Mouse (Mus musculus): Measurements from ENCODE around the gene Zfr2.
"Not testable (repeated sequence)": the region's sequence is repeated elsewhere in the genome, so short reads cannot be mapped to it uniquely, and the experiment has no call there.

Zfr2 gene

DNA sequence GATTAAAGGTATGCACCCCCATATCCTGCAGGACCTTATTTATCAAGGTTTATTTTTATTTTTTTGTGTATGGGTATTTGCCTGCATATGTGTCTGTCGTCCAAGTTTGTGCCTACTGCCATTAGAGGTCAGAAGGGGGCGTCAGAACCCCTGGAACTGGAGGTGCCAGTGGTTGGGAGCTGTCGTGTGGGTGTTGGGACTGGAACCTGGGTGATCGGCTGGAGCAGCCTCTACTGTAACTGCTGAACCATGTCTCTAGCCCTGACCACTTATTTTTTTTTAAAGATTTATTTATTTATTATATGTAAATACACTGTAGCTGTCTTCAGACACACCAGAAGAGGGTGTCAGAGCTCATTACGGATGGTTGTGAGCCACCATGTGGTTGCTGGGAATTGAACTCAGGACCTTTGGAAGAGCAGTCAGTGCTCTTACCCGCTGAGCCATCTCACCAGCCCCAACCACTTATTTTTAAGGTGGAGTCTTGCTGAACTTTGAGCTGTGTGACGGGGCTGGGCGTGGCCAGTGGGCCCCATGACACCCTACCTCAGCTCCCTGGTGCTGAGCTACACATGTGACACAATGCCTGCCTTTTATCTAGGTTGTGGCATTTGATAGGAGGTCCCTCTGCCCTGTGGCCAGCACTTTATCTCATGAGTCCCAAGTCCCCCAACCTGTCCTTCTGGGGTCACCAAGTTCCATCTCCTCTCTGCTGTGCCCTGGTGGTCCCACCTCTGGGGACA is 29.8 kb upstream of the Zfr2 start:
- DNase-seq (ENCODE audit: low spot score) = no peak

DNA sequence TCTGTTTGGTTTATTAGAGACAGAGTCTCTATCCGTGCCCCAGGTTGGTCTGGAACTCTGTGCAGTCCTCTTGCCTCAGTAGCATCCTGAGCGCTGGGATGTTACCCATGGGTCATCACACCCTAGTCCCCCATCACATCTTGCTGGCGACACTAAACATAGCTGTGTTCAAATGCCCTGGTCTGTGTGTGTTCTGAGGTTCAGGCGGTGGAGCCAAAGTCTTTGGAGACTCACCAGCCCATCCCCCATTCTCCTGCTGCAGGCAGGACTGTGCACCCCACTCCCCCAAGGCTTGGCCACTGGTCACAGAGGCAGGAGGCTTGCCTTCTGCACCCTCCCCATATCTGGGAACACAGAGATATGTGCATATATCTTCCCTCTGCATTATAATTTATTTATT is 28.8 kb upstream of the Zfr2 start:
- DNase-seq (ENCODE audit: low spot score) = no peak

DNA sequence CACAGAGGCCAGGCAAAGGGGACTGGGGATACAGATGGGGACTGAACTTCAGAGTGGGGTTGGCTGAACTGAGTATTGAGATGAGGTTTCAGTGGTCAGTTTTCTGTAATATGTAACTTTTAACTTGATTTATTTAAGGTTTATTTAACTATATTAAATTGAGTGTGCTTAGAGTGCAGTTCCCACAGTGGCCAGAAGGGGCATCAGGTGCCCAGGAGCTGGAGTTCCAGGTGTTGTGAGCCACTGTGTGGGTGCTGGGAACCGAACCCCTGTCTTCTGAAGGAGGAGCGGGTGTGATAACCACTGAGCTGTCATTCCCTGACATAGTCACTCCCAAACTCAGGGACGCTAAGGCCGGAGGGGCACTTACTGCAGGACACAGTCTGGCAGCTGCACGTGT is 22.8 kb upstream of the Zfr2 start:
- no peak for DNase-seq (ENCODE audit: low spot score)

GRCm38 (mm10) chr10:81216260-81216659 is 16.7 kb upstream of the Zfr2 start:
- DNase-seq (ENCODE audit: low spot score) = no peak

DNA sequence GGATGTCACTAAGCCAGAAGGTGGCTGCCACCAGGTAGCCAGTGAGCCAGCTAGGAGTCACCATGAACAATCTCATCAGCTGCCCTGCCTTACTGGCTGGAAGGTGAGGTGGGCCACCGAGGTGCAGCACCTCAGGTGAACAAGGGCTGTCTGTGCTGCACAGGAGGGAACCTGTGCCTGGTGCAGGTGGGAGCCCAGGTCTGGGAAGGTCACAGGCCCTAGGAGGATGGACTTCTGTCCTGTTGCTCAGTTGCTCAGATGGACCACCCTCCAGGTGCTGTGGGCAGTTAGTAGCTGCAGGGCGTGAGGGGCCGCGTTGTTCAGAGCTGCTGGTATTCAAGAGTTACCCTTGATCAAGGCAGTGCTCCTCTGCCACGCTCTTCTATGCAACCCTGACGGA is 16.1 kb upstream of the Zfr2 start:
- no peak for DNase-seq (ENCODE audit: low spot score)

DNA sequence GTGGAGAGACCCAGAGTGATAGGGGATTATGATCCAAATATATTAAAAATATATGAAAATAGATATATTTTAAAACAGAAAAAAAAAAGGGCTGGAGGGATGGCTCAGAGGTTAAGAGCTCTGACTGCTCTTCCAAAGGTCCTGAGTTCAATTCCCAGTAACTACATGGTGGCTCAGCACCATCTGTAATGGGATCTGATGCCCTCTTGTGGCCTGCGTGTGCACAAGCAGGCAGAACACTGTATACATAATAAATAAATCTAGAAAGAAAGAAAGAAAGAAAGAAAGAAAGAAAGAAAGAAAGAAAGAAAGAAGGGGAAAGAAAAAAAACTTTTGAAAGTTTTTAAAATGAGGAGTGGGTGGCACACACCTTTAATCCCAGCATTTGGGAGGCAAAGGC is 15.7 kb upstream of the Zfr2 start:
- not testable (repeated sequence) for DNase-seq (ENCODE audit: low spot score)

- no peak for DNase-seq (ENCODE audit: low spot score)
Measured at GRCm38 (mm10) chr10:81217964-81218363, 15.0 kb upstream of the Zfr2 start.

DNA sequence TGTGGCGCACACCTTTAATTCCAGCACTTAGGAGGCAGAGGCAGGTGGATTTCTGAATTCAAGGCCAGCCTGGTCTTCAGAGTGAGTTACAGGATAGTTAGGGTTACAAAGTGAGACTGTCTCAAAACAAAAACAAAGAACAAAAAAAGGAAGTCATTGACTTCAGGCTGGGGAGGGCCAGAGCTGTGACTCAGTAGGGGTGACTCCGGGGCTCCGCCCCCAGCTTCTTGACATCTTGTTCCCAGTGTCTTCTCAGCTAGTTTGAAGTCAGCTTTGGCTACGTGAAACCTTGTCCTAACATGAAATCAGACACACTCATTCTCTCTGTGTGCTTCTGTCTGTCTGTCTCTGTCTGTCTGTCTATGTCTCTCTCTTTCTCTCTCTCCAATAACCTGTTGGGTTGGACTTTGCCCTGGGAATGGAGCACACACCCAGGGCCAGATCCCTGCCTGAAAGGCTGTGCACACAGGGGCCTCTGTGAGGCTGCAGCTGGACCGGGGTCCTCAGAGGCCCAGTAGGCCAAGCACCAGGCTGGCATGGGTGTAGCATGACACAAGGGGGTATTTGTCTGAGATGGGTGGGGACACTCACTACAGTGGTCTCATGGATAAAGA is 11.4 kb upstream of the Zfr2 start:
- no peak for DNase-seq (ENCODE audit: low spot score)

DNA sequence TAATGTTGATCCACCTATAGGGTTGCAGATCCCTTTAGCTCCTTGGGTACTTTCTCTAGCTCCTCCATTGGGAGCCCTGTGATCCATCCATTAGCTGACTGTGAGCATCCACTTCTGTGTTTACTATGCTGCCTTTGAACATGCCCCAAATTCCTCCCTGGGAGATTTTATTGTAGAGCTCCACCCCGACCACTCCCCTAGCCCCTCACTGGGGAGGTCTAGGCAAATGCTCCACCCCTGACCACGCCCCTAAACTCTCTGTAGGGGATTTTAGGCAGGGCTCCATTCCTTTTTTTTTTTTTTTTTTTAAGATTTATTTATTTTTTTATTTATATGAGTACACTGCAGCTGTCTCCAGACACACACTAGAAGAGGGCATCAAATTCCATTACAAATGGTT is 9.2 kb upstream of the Zfr2 start:
- not testable (repeated sequence) for DNase-seq (ENCODE audit: low spot score)

- no peak for DNase-seq (ENCODE audit: low spot score)
Measured at GRCm38 (mm10) chr10:81229735-81230437, 3.1 kb upstream of the Zfr2 start.

GRCm38 (mm10) chr10:81230438-81231332 is 2.3 kb upstream of the Zfr2 start, which contains the start of gene Atcay:
Gene Atcay, minus strand, starts transcription at chr10:81230833.
- no peak for DNase-seq (ENCODE audit: low spot score)

- no peak for DNase-seq (ENCODE audit: low spot score)
Measured at GRCm38 (mm10) chr10:81231436-81231835, 1.5 kb upstream of the Zfr2 start.

- DNase-seq (ENCODE audit: low spot score) = no peak
Measured at GRCm38 (mm10) chr10:81233226-81233585, 251 bp downstream of the Zfr2 start.

DNA sequence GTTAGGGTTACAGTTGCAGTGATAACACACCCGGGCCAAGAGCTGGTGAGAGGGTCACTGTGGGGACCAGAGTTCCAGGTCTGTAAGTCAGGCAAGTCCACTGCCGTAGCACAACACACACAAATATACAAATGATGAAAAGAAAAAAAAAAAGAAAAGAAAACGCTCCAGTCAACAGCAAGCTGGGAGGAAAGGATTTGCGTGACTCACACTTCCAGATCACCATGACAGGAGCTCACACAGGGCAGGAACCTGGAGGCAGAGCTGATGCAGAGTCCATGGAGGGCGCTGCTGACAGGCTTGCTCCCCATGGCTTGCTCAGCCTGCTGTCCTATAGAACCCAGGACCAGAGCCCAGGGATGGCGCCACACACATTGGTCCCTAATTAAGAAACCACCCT is 1.3 kb downstream of the Zfr2 start:
- peak; percentile 63 for DNase-seq (ENCODE audit: low spot score)

DNA sequence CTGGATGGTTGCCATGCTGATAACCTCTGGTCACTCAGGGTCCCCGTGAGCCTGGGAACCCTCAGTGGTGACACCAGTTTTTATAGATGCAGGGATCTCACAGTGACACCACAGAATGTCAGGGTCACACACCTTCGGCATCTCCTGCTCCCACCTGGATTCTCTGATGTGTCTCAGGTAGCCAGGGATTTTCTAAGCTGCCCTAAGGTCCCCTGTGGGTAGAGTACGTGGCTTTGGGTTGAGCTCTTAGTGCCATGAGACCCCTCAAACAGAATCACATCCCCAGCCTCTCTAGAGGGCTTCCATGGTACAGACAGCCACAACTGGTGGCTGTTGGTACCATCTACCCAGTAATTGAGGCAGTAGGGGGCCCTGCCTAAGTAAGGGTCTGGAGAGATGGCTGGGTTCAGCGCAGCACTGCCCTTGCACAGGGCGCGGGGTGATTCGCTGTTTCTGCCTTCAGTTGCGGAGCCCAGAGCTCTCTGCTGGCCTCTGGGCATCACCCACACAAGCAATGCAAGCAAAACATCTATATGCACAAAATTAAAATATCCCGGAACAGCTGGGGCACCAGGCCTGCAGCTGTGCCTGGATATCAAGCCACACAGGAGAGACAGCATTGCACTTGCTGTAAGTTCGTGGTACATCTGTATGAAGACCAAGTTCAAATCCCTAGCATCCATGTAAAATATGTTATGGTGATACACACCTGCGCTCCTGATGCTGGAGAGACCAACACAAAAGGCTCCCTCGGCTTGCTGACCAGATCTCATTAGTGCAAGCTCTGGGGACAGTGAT is 3.7 kb downstream of the Zfr2 start:
- no peak for DNase-seq (ENCODE audit: low spot score)

DNA sequence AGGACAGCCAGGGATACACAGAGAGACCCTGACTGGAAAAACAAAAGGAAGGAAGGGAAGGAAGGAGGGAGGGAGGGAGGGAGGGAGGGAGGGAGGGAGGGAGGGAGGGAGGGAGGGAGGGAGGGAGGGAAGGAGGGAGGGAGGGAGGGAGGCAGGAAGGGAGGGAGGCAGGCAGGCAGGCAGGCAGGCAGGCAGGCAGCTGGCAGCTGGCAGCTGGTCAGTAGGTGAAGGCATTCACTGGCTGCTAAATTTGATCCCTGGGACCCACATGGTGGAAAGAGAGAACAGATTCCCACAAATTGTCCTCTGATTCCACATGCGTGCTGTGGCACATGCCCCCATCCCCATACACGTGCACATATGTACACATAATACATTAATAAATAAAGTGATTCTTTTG is 5.7 kb downstream of the Zfr2 start:
- DNase-seq (ENCODE audit: low spot score) = no peak

- DNase-seq (ENCODE audit: low spot score) = no peak
Measured at GRCm38 (mm10) chr10:81240876-81241275, 7.9 kb downstream of the Zfr2 start.

DNA sequence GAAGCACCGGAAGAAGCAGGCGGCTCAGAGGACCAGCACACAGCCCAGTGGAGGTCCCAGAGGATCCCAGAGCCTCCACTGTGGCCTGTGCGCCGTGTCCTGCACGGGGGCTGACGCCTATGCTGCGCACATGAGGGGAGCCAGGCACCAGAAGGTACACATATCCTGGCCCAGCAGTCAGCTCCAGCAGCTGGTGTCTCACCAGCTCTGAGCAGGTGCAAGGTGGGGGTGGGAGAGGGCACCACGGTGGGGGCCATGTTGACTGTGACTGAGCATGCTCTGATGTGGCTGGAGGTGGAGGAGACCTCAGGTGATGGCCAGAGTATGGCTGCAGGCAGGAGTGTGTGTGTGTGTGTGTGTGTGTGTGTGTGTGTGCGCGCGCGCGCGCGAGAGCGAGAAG is 9.1 kb downstream of the Zfr2 start:
- DNase-seq (ENCODE audit: low spot score) = no peak

DNA sequence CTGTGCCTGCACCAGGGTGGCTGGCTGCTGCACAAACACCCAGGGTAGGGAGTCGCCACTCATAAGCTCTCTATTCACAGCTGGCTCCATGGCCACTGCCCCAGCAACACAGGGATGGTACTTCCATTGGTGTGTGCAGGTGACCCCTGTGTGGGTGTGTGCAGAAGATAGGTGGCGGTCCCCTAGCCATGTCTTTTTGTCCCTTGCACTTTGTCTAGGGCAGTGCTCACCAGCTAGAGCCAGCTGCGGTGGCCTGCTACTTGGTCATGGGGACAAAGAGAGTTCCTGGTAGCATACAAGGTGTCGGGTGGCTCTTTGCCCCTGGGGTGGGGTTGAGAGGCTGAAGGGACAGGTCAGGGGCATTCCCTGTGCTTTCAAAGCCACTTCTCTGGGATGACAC is 11.2 kb downstream of the Zfr2 start:
- no peak for DNase-seq (ENCODE audit: low spot score)

- DNase-seq (ENCODE audit: low spot score) = peak; percentile 68
Measured at GRCm38 (mm10) chr10:81244595-81244994, 11.6 kb downstream of the Zfr2 start.

DNA sequence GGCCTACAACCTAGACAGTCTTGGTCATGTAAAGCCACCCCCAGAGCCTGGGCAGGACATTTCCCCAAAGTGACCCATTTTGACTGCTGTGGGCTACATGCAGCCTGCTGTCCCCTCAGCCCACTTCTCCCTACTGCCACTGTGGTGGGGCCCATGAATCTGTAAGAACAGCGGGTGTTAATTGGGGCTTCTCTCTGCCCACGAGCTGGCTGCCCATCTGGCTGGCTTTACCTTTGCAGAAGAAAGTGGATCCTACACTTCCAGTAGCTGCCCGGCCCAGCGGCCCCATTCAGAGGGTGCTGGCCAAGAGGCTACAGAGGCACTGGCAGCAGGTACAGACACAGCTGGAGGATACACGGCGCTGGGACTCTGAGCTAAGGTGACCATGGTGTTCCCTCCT is 12.2 kb downstream of the Zfr2 start:
- no peak for DNase-seq (ENCODE audit: low spot score)

- no peak for DNase-seq (ENCODE audit: low spot score)
Measured at GRCm38 (mm10) chr10:81247804-81248203, 14.8 kb downstream of the Zfr2 start.
